Mouse (Mus musculus): ENCODE data around the gene Ifnar1. TPM values are rescaled to one million over a fixed set of nuclear protein-coding genes. Genes with fewer than 3 reads are reported as not detected.

Ifnar1 gene
- total RNA-seq, 2 experiments from 2014 or later: 66.2 to 78.5 TPM

Other genes with a start within 250 kb of the Ifnar1 start
- not detected in 2 replicates for gene Olig1, start 215.5 kb upstream of the Ifnar1 start, total RNA-seq (2015)
- gene Olig1, start 215.5 kb upstream of the Ifnar1 start, total RNA-seq (2017): not detected in 2 replicates
- gene Ifnar2, start 112.5 kb upstream of the Ifnar1 start, total RNA-seq (2015): 287 and 289 TPM in 2 replicates
- gene Ifnar2, start 112.5 kb upstream of the Ifnar1 start, total RNA-seq (2017): 257 and 285 TPM in 2 replicates
- 0.29 TPM in 1 of 2 replicates, not detected in the other for gene Gm21970, start 93.5 kb upstream of the Ifnar1 start, total RNA-seq (2015)
- gene Gm21970, start 93.5 kb upstream of the Ifnar1 start, total RNA-seq (2017): not detected in 2 replicates
- 66.6 and 68.3 TPM in 2 replicates for gene Il10rb, start 79.1 kb upstream of the Ifnar1 start, total RNA-seq (2015)
- gene Il10rb, start 79.1 kb upstream of the Ifnar1 start, total RNA-seq (2017): 63.3 and 64.6 TPM in 2 replicates
- gene Ifngr2, start 61.8 kb downstream of the Ifnar1 start, total RNA-seq (2015): 63.2 and 67.5 TPM in 2 replicates
- 47.0 and 49.0 TPM in 2 replicates for gene Ifngr2, start 61.8 kb downstream of the Ifnar1 start, total RNA-seq (2017)
- 102 and 112 TPM in 2 replicates for gene Tmem50b, start 112.6 kb downstream of the Ifnar1 start, total RNA-seq (2015)
- 83.4 and 89.7 TPM in 2 replicates for gene Tmem50b, start 112.6 kb downstream of the Ifnar1 start, total RNA-seq (2017)
- 2.3 and 2.7 TPM in 2 replicates for gene Dnajc28, start 133.8 kb downstream of the Ifnar1 start, total RNA-seq (2015)
- gene Dnajc28, start 133.8 kb downstream of the Ifnar1 start, total RNA-seq (2017): 5.0 and 6.8 TPM in 2 replicates
- gene Gart, start 161.7 kb downstream of the Ifnar1 start, total RNA-seq (2015): 59.0 and 62.7 TPM in 2 replicates
- gene Gart, start 161.7 kb downstream of the Ifnar1 start, total RNA-seq (2017): 98.1 and 115 TPM in 2 replicates
- 271 and 279 TPM in 2 replicates for gene Son, start 162.3 kb downstream of the Ifnar1 start, total RNA-seq (2015)
- gene Son, start 162.3 kb downstream of the Ifnar1 start, total RNA-seq (2017): 160 and 200 TPM in 2 replicates
- gene Donson, start 203.5 kb downstream of the Ifnar1 start, total RNA-seq (2015): 17.8 and 32.6 TPM in 2 replicates
- 23.5 and 50.1 TPM in 2 replicates for gene Donson, start 203.5 kb downstream of the Ifnar1 start, total RNA-seq (2017)
- 61.0 and 73.7 TPM in 2 replicates for gene Cryzl1, start 243.7 kb downstream of the Ifnar1 start, total RNA-seq (2015)
- gene Cryzl1, start 243.7 kb downstream of the Ifnar1 start, total RNA-seq (2017): 66.0 and 69.4 TPM in 2 replicates
- gene Itsn1, start 244.0 kb downstream of the Ifnar1 start, total RNA-seq (2015): 12.0 and 15.6 TPM in 2 replicates
- gene Itsn1, start 244.0 kb downstream of the Ifnar1 start, total RNA-seq (2017): 12.5 and 24.2 TPM in 2 replicates